Mouse (Mus musculus): ENCODE data around the gene Wars. TPM values are rescaled to one million over a fixed set of nuclear protein-coding genes. Genes with fewer than 3 reads are reported as not detected.

Gene Wars
- polyA plus RNA-seq, 1 experiment from 2014 or later = 102 TPM

DNA sequence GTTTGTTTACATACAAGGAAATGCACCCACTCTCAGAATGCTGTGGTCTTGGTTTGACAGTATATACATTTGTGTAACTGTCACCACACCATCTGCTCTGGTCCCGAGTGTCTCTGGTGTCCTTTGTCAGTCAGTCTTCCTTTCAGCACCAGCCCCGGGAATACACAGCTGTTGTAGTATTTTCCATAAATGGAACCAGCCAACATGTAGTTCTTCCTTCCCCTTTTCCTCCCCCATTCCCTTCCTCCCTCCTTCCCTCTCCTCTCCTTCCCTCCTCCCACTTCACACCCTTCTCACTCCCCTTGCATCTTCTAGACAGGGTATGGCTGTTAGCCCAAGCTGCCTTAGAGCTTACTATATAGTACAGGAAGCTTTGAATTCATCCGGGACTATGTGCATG is 35.5 kb upstream of the Wars start:
- 64% methylated on average over 3 of the region's 3 CpGs for WGBS
- no peaks in the 10 kb centered on the region for H3K27me3 ChIP-seq (replicated peaks)
- no peak overlapping the region for H3K9ac ChIP-seq (replicated peaks)
- H3K9me3 ChIP-seq (replicated peaks) = no peaks in the 10 kb centered on the region
- peaks cover 47% of the 10 kb centered on the region for H3K4me1 ChIP-seq
- no peak for ATAC-seq (ENCODE audit: low FRiP score)
- H3K27ac ChIP-seq (replicated peaks) = no peak overlapping the region
- H3K4me2 ChIP-seq = no peak overlapping the region
- H3K36me3 ChIP-seq = no peaks in the 10 kb centered on the region
- no peak overlapping the region for H3K4me3 ChIP-seq (replicated peaks)

DNA sequence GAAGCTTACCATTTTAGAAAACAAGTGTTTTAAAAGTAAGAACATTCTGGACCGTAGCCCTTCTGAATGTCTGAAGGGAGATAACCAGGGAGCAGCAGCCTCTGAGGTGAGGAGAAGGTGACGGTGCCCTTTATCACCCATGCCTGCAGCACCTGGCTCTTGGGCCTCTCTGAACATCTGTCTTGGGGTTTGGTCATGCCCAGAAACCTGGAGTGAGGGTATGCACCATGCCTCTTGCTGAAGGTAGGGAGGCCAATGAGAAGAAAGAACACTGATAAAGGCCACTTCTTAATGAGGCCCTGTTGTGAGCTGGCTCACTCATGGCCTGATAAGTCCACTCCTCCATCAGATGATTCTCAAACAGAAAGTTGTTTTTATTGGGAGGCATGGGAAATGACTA is 34.3 kb upstream of the Wars start:
- Histone ChIP-seq H3K4me2 (no peak overlapping the region), H3K27ac (replicated peaks) (0 out of 2 replicates have a peak overlapping the region, but pooled peaks have one; percentile 15), H3K4me3 (replicated peaks) (no peak overlapping the region), H3K4me1 (peaks cover 38% of the 10 kb centered on the region), H3K27me3 (replicated peaks) (no peaks in the 10 kb centered on the region), H3K9ac (replicated peaks) (no peak overlapping the region), H3K36me3 (no peaks in the 10 kb centered on the region), H3K9me3 (replicated peaks) (no peaks in the 10 kb centered on the region)
- no peak for ATAC-seq (ENCODE audit: low FRiP score)
- WGBS = 75% methylated on average over 2 of the region's 2 CpGs

DNA sequence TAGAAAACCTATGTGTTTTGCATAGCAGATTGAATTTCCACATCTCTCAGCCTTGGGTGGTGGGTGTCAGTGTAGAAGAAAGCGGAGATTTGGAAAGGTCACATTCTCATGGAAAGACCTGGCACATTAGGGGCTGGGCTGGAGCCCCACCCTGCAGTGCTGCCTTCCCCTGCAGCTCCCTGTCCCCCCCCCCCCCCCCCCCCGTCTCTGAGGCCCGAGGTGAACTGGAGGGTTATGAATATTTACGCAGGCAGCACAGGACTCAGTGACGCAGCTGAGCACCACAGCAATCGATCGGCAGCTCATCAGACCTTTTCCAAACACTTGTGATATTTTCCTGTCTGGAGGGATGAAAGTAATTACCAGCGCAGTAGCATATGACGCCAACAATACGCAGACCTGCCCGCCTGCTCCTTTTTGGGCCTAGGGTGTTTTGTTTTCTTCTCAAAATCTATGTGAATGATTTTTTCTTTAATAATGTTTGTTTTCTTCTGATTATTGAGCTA is 32.7 kb upstream of the Wars start:
- WGBS = 31% methylated on average over 9 of the region's 11 CpGs
- H3K9me3 ChIP-seq (replicated peaks) = no peaks in the 10 kb centered on the region
- H3K27ac ChIP-seq (replicated peaks) = 0 out of 2 replicates have a peak overlapping the region, but pooled peaks have one; percentile 33

DNA sequence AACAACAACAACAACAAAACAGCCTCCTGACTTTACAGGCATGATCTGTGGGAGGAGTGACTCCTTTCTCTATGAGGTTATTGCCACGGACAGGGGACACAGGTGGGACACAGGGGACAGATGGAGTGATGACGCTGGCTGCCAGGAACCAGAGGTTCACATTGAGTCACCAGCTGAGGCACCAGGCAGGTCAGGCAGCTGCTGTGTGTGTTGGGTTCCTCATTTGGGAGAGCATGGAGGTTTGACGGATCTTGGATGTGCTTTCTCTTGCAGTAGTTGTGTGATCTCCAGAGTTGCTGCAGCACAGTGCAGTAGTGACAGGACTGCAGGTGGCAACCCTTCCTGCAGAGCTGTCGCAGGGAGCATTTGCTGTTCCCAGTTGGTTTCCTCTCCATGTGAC is 24.8 kb upstream of the Wars start:
- H3K27ac ChIP-seq (replicated peaks) = no peak overlapping the region; the same call in 1 of the 2 replicates
- no peaks in the 10 kb centered on the region for H3K27me3 ChIP-seq (replicated peaks)
- H3K4me1 ChIP-seq = peaks cover 55% of the 10 kb centered on the region
- H3K9me3 ChIP-seq (replicated peaks) = no peaks in the 10 kb centered on the region
- ATAC-seq (ENCODE audit: low FRiP score) = no peak
- H3K4me2 ChIP-seq = no peak overlapping the region
- no peaks in the 10 kb centered on the region for H3K36me3 ChIP-seq
- 42% methylated on average over 4 of the region's 4 CpGs for WGBS
- H3K9ac ChIP-seq (replicated peaks) = no peak overlapping the region
- H3K4me3 ChIP-seq (replicated peaks) = no peak overlapping the region

More for the DNA sequence above, 32.7 kb upstream of the Wars start:
- Histone ChIP-seq H3K36me3 (no peaks in the 10 kb centered on the region), H3K4me2 (no peak overlapping the region), H3K4me1 (peaks cover 28% of the 10 kb centered on the region), H3K4me3 (replicated peaks) (no peak overlapping the region), H3K9ac (replicated peaks) (no peak overlapping the region), H3K27me3 (replicated peaks) (no peaks in the 10 kb centered on the region)
- no peak for ATAC-seq (ENCODE audit: low FRiP score)

DNA sequence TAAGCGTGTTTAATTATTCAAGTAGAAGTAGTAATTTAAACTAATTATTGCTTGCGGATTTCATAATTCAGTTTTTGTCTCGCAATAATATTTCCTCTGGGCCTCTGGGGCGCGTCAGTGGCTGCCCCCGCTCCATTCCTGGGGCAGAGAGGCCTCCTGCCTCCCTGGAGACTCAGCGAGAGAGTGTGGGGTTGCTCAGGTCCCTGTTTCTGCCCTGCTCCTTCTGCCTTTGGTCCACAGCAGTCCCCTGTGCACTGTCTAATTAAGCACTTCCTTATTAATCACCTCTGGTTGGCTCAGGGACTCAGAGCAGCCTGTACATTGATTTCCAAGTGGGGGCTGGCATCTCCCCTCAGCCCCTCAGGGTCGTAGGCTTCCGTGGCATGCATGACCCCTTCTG is 23.5 kb upstream of the Wars start:
- Histone ChIP-seq H3K9ac (replicated peaks) (no peak overlapping the region), H3K27me3 (replicated peaks) (no peaks in the 10 kb centered on the region), H3K36me3 (no peaks in the 10 kb centered on the region), H3K27ac (replicated peaks) (no peak overlapping the region), H3K9me3 (replicated peaks) (no peaks in the 10 kb centered on the region), H3K4me3 (replicated peaks) (no peak overlapping the region), H3K4me2 (0 out of 2 replicates have a peak overlapping the region, but pooled peaks have one; percentile 13), H3K4me1 (peaks cover 66% of the 10 kb centered on the region)
- 30% methylated on average over 9 of the region's 9 CpGs for WGBS
- ATAC-seq (ENCODE audit: low FRiP score) = 0 out of 2 replicates have a peak, but pooled peaks have one; percentile 10

DNA sequence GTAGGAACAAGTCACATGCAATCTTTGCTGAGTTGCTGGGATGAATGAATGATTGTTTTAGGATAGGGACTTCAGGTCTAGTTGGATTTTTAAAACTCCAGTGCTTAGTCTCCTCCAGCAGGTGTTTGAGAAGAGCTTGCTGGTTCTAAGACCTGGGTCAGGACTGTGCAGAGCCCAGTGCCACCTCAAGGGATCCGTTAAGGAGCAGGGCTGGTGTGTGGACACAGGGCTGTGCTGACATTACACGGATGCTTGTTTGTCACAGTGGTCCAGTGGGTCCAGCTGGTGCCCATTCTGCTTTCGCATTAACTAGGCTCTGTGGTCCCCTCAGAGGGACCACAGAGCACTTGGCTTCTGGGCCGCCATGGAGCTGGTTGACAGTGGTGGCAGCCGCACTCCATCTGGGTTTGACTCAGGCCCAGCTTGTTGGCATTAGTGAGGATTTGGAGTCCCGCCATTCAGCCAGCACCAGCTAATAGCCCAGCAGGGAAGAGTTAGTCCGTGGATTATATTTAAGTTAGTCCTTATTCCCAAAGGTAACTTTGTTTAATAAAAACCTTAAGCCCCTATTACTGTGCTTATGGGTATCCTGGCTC is 22.6 kb upstream of the Wars start:
- Histone ChIP-seq H3K9ac (replicated peaks) (no peak overlapping the region), H3K9me3 (replicated peaks) (no peaks in the 10 kb centered on the region), H3K36me3 (no peaks in the 10 kb centered on the region), H3K4me3 (replicated peaks) (no peak overlapping the region), H3K4me1 (peaks cover 72% of the 10 kb centered on the region), H3K4me2 (no peak overlapping the region), H3K27me3 (replicated peaks) (no peaks in the 10 kb centered on the region), H3K27ac (replicated peaks) (peak overlapping the region; percentile 41; the same call in 1 of the 2 replicates)
- ATAC-seq (ENCODE audit: low FRiP score) = peak; percentile 53; the same call in 1 of the 2 replicates
- WGBS = 39% methylated on average over 7 of the region's 7 CpGs

DNA sequence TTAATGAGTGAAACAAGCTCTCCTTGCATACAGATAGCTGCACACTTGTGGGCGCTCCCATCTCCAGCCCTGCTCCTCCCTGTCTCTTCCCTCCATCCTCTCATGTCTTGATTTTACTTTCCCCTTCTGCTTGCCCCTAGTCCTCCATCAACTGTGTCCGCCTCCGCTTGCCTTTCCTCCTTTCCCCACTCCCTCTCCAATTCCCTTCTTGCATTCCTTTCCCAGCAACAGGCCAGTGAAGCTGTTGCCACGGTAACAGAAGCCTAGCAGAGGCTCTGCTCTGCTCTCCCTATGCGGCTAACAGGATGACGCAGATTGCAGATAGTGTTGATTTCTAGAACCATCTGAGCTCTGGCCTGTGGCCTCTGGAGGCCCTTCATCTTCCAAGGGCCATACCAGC is 21.9 kb upstream of the Wars start:
- no peaks in the 10 kb centered on the region for H3K27me3 ChIP-seq (replicated peaks)
- peaks cover 72% of the 10 kb centered on the region for H3K4me1 ChIP-seq
- 11% methylated on average over 6 of the region's 6 CpGs for WGBS
- no peaks in the 10 kb centered on the region for H3K9me3 ChIP-seq (replicated peaks)
- no peaks in the 10 kb centered on the region for H3K36me3 ChIP-seq
- no peak overlapping the region for H3K9ac ChIP-seq (replicated peaks)
- no peak overlapping the region; the same call in 1 of the 2 replicates for H3K4me2 ChIP-seq
- peak overlapping the region; percentile 41; the same call in 1 of the 2 replicates for H3K27ac ChIP-seq (replicated peaks)
- no peak overlapping the region for H3K4me3 ChIP-seq (replicated peaks)
- peak; percentile 85; the same call in 1 of the 2 replicates for ATAC-seq (ENCODE audit: low FRiP score)

DNA sequence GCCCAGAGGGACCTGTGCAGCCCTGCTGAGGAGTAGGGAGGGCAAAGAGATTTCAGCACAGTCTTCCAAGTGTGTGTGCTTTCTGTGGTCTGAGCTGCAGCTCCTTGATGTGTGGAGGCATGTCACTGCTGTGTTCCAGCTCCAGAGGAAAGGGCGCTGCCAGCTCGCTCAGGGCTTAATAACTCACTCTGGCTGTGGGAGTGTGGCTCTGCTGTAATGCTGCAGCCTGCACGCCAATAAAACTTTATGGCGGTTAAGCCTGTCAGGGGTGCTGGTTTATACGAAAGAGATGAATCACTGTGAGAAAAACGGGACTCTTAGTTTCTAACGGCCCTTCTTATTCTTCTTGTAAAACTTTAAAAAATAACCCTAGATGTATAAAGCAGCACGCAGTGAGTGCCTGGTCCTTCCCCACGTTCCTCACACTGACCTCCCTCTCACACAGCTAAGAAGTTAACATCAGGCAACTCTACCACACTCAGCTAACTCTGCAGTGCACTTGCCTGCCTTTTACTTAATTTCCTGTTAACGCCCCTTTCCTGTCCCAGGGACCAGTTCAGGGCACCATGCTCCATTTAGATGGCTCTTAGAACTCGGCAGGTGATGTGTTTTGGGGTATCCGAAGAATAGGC is 20.9 kb upstream of the Wars start:
- Histone ChIP-seq H3K27me3 (replicated peaks) (no peaks in the 10 kb centered on the region), H3K4me1 (peaks cover 79% of the 10 kb centered on the region), H3K9me3 (replicated peaks) (no peaks in the 10 kb centered on the region), H3K27ac (replicated peaks) (peak overlapping the region; percentile 48), H3K36me3 (no peaks in the 10 kb centered on the region), H3K9ac (replicated peaks) (0 out of 2 replicates have a peak overlapping the region, but pooled peaks have one; percentile 7), H3K4me2 (no peak overlapping the region), H3K4me3 (replicated peaks) (no peak overlapping the region)
- ATAC-seq (ENCODE audit: low FRiP score) = no peak
- WGBS = 10% methylated on average over 12 of the region's 12 CpGs

DNA sequence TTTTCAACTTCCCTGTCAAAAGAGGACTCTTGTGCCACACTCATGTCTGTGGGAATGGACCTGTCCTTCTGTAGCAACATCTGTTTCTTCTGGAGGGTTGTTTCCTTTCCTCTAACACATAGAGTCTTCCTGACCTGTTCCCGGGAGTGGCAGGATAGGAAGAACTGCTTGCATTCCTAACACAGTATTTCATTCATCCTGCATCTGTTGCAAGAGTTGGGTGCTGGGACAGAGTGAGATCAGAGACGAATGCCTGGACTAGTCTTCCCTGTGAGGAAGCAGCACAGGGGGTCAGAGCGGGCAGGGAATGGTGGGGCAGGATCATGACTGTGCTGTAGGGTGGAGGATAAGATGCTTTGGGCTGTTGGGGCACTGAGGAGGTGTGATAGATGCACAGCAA is 20.2 kb upstream of the Wars start:
- Histone ChIP-seq H3K4me3 (replicated peaks) (no peak overlapping the region), H3K27ac (replicated peaks) (peak overlapping the region; percentile 48; the same call in 1 of the 2 replicates), H3K9ac (replicated peaks) (no peak overlapping the region), H3K9me3 (replicated peaks) (no peaks in the 10 kb centered on the region), H3K4me1 (peaks cover 79% of the 10 kb centered on the region), H3K27me3 (replicated peaks) (no peaks in the 10 kb centered on the region), H3K4me2 (no peak overlapping the region), H3K36me3 (no peaks in the 10 kb centered on the region)
- no peak for ATAC-seq (ENCODE audit: low FRiP score)
- WGBS = 44% methylated on average over 3 of the region's 3 CpGs

DNA sequence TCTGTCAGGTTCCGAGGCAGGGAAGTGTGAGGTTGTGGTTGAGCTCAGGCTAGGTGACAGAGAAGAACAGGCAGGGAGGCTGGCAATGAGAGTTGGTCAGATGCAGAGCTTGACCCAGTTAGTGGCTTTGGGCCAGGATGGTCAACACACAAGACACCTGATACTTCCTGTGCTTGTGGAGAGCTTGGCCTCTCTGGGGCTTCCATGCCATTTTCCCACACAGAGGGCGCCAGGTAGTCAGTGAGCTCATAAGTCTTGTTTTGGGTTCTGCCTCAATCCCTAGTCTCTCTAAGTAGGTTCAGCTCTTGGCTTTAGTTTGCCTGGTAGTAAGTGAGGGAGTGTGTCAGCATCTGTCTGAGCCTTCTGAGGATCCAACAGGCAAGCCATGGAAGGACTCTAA is 18.5 kb upstream of the Wars start:
- 92% methylated on average over 2 of the region's 2 CpGs for WGBS

DNA sequence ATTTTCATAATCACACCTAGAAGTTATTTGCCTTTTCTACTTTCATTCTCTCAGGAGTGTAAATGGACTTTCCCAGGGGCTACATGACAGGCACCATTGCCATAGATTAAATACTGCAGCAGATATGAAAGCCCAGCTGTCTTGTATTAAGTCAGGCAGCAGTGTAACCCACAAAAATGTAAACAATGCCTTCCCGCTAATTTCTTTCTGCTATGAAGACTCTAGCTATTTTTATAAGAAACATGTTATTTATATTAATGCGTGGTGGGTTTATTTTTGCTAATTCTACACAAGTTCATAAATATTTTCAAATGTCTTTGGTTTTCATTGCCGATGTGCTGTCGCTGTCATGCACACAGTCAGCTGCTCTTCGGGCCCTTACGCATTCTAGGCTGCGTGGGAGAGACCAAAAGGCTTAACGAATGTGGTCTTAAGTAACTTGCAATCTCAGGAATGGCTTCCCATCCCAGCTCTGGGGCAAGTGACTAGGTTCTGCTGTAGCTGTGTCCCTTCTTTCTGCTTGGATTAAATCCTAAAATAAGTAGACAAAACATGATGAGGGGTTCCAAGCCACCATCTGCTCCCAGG is 16.0 kb upstream of the Wars start:
- WGBS = 79% methylated on average over 8 of the region's 8 CpGs
- Histone ChIP-seq H3K4me3 (replicated peaks) (no peak overlapping the region), H3K36me3 (no peaks in the 10 kb centered on the region), H3K4me1 (peaks cover 73% of the 10 kb centered on the region), H3K4me2 (no peak overlapping the region), H3K9me3 (replicated peaks) (no peaks in the 10 kb centered on the region), H3K27ac (replicated peaks) (no peak overlapping the region), H3K27me3 (replicated peaks) (no peaks in the 10 kb centered on the region), H3K9ac (replicated peaks) (no peak overlapping the region)
- no peak for ATAC-seq (ENCODE audit: low FRiP score)

More for the DNA sequence above, 18.5 kb upstream of the Wars start:
- H3K9ac ChIP-seq (replicated peaks) = no peak overlapping the region
- no peak for ATAC-seq (ENCODE audit: low FRiP score)
- H3K9me3 ChIP-seq (replicated peaks) = no peaks in the 10 kb centered on the region
- H3K27ac ChIP-seq (replicated peaks) = no peak overlapping the region
- H3K4me3 ChIP-seq (replicated peaks) = no peak overlapping the region
- no peaks in the 10 kb centered on the region for H3K36me3 ChIP-seq
- no peak overlapping the region for H3K4me2 ChIP-seq
- peaks cover 75% of the 10 kb centered on the region for H3K4me1 ChIP-seq
- no peaks in the 10 kb centered on the region for H3K27me3 ChIP-seq (replicated peaks)

All from neural tube, embryonic 15.5 days (tissue).